Mouse (Mus musculus): Measurements from ENCODE around the gene Coq8b.

DNA sequence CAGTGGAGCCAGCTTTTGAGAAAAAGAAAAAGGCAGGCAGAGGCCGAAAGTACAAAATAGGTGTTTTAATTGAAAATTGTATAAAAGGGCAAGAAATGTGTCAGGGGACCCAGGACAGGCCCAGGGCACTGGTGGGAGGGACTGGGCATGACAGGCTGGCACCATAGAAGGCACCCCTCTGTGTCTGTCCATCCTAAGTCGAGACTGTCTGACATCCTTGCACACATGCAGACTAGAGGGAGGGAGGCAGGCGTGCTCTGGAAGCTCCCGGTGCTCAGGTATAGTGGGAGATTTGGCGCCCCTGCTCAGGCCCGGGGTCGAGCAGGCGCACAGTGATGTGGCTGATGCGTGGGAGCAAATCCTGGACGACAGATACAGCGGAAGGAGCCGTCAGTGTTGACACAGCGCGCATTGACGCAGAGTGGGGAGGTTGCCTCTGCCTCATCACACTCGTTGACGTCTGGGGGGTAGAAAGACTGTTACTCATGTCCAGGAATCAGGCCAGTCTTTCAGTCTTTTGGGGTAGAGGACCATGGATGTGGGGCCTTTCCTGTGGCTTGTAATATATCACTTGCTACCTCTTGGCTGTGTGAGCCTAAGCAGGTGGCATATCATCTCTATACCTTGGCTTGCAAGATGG, 72.4 kb downstream of the Coq8b start:
- TF ChIP-seq CHD2 (IDR thresholded peaks at IDR 0.05; ENCODE audit: low read depth, low read length) (no peak), HCFC1 (IDR thresholded peaks at IDR 0.05; ENCODE audit: borderline replicate concordance, insufficient read depth, low read length) (no peak), MAFK (IDR thresholded peaks at IDR 0.05; ENCODE audit: insufficient read depth, low read depth, low read length) (no peak)

Measured in ES-E14 (cell line).